Mouse (Mus musculus): Measurements from ENCODE around the gene Rab7b. TPM values are rescaled to one million over a fixed set of nuclear protein-coding genes. Genes with fewer than 3 reads are reported as not detected.

The Rab7b gene
- 2.7 and 3.5 TPM in 2 replicates for total RNA-seq (2021)
- long read RNA-seq, experiment 1, full-length matches to known transcripts: 3 of 3 reads
- long read RNA-seq, experiment 1, partial matches to known transcripts: 0 of 3 reads
- long read RNA-seq, experiment 1, other reads (novel, unspliced or antisense): 0 of 3 reads
- long read RNA-seq, experiment 2, full-length matches to known transcripts: 1 of 2 reads
- long read RNA-seq, experiment 2, partial matches to known transcripts: 0 of 2 reads
- long read RNA-seq, experiment 2, other reads (novel, unspliced or antisense): 1 of 2 reads

DNA sequence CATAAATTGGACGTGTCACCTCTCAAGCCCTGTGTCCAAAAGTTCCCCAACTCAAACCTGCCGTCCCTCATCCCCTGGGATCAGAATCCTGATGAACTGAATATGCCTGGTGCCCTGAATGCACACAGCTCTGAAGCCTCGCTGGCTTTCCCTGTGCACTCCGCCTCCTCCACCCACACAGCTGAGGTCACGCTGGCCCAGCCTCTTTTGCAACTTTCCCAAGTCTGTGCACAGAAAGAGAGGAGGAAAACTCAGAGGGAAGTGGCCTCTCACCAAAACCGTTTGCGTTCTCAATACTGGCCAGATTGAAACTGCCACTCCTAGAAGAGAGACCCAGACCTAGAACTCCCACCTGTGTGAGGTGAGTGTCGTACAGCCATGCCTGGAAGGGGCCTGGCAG, at the start of gene Rab7b:
Gene Rab7b (plus strand): TSS at position 221 of the 400 bp plus-strand sequence.
- peak; percentile 79 for DNase-seq

DNA sequence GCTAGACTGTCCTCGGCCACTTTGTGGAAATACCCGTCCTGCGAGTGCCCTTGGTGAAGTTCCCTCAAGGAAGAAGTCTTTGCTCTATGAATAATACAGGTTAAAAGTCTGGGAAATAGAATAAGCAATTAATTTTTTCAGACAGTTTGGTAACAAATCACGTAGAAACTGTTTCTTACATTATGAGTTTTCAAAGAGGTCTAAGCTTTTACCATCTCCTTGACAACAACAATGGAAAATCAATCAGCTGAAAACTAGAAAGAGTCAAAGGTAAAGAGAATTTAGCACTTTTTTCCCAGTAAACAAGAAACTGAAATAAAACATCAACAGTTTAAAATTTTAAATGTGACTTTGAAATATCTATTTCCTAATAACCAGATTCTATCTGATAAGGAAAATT, 48.4 kb upstream of the Rab7b start:
- DNase-seq: no peak

DNA sequence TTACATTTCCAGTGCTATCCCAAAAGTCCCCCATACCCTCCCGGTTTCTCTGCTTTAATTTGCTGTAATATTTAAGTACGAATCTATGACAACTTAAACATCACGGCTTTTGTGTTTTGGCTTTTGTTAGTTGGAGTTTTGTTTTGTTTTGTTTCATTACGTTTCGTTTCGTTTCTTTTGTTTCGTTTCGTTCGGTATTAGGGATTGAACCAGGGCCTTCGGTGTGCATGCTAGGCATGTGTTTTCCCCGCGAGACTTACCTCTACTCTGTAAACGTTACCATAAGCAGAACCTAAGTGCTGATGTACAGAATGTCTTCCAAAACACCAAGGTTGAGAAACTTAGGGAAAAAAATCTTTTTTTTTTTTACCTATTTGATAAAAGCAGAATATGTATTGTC, 46.9 kb upstream of the Rab7b start:
- DNase-seq: no peak

DNA sequence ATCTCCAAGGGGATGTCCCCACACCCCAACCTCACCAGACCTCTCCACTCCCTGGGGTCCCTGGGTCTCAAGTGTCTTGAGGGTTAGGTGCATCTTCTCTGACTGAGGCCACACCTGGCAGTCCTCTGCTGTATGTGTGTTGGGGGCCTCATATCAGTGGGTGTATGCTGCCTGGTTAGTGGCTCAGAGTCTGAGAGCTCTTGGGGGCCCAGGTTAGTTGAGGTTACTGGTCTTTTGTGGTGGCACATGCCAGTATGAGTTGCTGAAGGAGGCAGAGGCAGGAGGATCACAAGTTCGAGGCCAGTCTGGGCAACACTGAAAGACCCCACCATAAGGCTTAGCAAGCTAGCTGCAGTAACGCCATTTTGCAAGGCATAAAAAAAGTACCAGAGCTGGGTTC, 46.2 kb upstream of the Rab7b start:
- no peak for DNase-seq

DNA sequence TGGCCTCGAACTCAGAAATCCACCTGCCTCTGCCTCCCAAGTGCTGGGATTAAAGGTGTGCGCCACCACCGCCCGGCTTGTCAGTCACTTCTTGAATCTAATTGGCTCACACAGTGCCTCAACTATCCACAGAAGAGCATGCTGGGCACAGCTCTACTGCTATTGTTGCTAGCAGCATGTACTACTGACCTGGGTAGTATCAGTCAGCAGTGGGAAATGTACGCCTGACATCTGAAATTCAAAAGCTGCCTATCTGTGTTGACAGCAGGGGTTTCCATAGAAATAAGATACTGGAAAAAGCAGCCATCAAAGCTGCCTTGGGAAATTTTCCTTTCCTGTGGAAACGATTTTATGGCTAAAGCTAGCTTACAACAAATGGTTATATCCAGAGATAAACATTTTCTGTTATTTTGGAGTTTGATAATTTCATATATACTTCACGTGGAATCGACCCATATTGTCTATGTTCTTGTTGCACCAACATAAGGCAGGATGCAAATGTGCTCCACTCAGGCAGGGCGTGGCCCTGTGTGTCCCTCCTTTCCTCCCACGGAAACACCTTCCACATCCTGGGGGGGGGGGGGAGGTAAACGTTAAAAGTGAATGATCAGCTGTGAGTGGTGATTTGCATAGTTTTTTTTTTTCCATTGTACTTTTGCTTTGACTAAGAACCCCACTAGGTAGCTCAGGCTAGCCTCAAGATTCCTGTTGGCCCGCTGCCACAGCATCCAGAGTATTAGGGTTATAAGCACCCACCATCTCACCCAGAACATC, 35.6 kb upstream of the Rab7b start:
- no peak for DNase-seq

DNA sequence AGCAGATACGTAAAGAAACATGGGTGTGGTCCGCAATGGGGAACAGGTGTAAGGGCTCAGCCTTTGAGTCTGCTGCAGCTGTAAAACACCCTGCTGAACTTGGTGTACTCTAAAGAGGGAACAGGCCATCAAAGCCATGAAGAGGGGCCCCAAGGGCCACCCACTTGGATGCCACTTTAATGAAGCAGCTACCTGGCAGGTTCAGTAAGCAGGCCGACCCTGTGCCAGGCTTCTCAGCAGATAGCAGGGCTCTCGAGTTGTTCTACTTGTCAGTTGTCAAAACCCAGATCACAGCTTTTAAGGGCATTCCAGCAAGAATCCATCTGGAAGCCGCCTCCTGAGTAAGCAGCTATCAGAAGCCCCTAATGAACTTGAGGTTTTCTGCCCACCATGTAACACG, 32.9 kb upstream of the Rab7b start:
- DNase-seq: no peak

DNA sequence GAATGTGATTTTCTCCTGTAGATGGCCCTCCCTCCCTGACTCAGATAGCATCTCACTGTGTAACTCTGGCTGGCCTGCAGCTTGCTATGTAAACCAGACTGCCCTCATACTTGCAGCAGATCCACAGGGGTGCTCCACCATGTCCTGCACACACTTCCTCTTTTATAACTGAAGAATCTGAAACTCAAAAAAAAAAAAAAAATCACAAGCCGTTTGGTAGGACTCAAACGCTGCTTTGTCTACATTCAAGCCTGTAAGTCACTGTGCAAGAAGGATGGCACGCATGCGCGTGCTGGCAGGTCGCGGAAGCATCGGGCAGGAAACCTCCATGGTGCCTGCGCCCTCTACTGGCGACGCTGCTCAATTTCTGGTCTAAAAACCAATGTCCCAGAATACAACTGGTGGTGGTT, 30.5 kb upstream of the Rab7b start:
- DNase-seq: peak; percentile 95

DNA sequence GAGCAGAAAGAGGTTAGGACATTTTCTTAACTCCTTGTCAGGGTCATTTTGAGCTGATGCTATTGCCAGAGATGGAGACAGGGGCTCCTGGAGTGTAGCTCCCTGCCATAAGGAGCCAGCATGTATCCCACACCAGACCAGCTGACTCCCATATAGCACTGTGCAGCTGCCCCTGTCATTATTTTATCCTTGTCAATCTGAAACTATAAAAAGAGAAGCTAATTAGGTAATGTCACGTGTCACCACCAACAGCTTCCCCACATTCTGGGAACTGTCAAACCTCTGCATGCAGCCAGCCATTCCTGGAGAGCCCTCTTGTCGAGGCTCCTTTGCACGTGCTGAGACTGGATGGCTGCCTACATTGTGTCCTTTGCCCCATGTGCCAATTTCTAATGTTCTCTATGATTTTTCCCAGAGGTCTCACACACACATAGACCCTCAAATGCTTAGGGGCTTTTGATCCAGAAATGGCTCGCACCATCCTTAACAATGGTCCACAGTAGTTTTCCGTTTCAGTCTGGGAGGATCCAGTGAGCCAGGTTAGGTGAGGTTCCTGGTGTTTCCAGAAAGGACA, 28.9 kb upstream of the Rab7b start:
- no peak for DNase-seq

DNA sequence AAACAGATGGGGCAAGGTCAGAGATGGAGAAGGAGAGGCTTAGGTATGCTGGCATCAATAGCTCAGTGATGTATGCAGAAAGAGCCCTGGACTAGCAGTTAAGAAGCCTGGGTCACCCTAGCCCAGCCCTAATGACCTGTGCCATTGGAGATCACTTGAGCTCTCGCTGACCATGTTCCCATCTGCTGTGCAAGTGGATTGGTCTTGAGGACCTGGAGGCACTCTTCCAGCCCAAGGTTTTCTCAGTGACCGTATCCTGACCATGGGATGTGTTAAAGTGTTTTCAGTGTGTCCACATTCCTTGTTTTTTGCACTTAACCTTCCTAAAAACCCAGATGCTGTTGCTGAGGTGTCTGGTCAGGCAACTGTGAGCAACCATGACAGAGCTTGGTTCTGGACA, 28.2 kb upstream of the Rab7b start:
- DNase-seq: no peak

DNA sequence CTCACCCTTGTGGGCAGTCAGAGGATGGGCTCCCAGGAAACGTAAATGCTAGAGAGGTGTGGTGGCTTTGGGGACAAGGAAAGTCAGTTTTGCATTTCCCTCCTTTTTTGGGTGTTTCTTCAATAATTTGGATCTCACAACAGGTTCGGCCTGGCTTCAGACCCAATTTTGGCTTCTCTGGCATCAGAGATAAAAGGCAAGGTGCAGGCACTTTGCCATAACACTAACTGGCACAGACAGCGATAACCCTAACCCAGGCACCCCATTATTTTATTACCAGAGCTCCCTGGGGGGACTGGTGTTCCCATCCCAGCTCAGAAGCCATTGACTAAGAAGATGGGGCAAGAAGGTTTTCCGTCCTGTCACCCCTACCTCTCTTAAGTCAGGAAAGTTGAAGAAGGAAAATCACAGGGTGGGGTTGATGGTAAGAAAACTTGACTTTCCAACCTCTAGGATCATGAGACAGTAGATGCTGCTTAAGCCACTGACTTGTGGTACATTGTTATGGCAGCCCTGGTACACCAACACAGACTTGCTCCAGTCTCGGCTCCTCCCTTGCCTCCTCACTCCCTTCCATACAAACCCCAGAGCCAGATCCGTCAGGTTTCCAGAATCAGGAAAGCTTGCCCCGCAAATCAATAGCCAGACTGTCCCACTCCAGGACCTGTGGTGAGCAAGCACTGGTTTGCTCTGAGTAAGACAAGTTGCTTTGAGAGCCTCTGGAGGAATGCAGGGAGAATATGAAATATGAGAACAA, 27.6 kb upstream of the Rab7b start:
- DNase-seq: no peak

DNA sequence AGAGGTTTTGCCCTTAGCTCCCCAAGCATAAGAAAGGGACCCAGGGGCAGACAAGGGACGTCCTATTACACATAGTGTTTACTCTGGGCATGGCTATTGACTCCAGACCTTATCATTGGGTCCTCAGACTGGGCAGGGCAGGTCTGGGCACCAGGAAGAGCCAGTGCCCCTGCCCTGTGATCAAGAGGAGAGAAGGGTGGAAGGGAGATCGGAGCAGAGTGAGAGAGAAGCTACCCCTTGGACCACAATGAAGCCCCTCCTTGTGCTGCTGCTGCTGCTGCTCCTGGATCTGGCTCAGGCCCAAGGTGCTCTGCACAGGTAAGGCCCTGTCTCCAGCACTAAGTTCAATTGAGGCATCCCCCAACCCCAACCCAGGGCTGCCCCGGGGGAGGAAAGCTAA, 26.7 kb upstream of the Rab7b start:
- no peak for DNase-seq

DNA sequence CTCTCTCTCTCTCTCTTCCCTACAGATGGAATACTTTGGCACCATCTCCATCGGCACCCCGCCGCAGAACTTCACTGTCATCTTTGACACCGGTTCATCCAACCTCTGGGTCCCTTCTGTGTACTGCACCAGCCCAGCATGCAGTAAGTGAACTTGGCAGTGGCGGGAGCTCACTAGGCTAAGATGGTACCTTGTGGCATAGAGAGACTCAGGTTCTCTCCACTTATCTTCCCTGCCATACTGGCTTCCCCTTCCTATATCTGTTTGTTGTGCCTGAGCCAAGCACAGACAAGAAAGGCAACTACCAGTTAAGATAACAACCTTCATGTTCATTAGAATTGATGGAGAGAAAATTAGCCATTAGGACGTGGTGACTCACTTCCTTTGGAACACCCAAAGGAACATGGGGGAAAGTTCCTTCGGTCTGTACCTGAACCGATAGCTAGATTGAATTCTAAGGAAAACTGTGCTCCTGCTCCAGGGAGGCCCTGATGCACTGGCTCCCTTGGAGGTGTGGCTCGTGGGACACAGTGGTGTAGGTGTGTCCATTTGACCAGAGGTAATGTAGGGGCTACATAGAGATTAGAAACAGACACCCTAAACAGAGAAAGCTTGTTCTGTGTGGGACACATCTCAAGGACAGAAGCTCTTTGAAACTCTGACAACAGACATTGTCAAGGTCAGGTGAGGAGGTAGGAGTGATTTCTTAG, 25.1 kb upstream of the Rab7b start:
- no peak for DNase-seq

DNA sequence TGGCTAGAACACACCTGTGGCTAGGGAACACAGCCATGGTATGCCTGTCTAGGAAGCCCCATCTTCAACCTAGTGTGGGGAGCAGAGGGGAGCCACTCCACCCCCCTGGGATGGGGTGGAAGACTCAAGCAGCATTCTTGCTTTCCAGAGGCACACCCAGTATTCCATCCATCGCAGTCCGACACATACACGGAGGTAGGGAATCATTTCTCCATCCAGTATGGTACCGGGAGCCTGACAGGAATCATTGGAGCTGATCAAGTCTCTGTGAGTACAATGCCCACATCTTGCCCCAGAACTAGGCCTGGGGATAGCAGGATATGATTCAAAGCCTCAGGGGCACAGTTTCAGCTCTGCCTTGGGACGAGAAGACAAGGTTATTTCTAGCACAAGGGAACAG, 24.4 kb upstream of the Rab7b start:
- no peak for DNase-seq

DNA sequence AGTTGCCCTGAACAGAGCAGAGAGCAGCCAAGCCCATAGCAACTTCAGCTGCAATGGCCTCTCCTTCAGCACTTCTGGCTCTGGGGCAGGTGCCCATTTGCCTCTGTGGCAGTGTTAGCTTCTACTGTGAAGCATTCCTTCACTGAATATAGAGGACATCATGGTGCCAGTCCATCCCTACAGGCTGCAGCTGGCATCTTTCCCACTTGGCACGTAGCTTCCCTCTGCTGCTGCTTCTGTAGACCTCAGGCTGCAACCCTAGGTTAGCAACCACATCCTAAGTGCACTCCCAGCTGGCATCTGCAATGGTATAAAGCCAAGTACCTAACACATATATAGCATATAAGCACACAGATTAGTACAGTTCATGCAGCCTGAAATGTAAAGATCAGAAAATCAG, 22.6 kb upstream of the Rab7b start:
- DNase-seq: no peak

DNA sequence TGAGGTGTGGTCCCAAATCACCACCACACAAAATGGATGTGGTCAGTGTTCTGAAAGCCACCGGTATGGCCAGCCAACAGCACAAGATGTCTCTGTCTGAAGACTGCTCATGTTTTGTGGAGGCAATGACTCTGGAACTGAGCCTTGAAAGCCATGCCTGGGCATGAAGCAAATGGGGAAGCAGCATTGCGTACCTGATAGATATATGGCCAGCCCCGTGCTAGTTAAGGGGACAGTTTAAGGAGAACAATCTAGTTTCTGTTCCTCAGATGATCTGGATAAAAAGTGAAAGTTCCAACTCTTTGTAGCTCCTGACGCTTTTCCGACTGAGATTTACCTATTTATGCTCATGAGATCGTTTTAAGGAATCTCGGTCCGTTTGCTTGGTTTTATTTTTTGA, 17.4 kb upstream of the Rab7b start:
- DNase-seq: no peak

DNA sequence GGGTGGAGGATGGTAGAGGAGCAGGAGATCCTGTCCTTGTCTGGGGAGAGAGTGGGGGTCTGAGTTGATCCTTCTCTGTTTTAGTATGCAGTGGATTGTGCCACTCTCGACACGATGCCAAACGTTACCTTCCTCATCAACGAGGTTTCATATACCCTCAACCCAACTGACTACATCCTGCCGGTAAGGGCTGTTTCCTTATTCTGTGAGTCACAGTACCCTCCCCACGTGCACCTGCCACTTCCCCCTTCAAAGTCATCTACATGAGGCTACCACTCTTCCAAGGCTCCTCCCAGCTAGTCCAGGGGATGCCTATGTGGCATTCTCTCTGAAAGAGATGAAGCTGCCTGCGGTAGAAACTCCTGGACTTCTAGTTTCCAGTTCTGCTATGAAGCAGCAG, 16.1 kb upstream of the Rab7b start:
- no peak for DNase-seq

DNA sequence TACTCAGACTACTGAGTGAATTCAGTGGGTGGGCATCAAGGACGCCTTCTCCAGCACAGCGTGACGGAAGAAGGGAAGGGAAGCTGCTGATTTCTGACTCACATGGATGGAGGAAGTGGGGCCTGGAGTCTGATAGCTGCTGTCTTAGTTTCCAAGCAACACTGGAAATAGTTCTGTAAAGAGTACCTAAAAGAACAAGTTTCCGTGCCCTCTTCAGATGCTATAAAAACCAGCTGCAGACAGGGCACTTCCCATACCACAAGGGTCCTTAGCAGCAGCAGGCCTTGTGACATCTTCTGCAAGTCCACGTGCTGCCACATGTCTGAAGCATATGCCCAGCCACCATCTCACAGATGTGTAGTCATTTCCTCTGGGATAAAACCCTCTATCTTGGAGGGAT, 8.9 kb upstream of the Rab7b start:
- DNase-seq: no peak

DNA sequence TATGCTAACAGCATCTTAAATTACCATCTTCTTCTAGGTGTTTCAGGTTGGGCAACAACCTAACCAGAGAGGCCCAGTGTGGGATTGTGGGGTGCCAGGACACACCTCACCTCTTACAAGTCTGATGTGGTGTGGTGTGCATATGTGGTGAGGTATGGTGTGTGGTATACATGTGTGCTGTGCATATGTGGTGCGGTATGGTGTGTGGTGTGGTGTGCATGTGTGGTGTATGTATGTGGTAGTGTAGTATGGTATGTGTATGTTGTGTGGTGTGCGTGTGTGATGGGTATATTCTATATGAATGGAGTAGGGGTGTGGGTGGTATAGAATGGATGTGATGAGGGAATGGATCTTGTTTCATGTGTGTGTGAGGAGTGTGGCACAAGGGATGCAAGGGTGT, 756 bp upstream of the Rab7b start:
- no peak for DNase-seq

DNA sequence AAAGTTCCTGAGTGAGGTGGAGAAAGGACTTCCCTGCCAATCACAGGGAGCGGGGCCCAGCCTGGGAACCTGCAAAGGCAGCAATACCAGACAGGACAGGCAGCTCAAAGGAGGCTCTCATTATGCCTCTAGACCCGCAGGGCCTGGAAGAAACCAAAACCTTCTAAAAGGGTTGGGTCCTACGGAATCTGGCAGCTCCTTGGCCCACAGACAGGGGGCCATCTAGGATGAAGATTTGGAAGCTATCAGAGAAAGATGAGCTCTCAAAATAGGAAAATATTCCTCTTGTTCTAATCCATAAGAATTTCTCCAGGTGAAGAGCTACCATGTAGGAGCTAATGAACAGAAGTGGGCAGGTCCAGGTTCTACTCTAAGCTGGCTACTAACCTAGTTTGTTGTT, 521 bp downstream of the Rab7b start:
- no peak for DNase-seq

DNA sequence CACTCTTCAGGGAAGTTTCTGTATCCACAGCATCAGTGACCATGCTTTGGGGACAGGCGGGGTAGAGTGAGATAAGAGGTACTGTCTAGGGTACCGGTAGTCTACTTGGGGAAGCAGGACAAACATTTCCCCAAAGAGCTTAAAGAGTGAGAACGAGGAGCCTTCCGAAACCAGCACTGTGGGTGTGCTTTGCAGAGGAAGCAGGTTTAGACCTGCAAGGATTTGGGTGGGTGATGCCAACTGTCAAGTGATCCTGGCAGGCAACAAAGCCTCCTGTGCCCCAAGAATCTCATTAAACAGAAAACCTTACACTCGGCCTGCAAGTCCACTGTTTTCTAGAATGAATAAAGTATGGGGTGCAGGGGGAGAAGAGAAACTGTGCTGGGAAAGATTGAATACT, 1.4 kb downstream of the Rab7b start:
- DNase-seq: no peak

DNA sequence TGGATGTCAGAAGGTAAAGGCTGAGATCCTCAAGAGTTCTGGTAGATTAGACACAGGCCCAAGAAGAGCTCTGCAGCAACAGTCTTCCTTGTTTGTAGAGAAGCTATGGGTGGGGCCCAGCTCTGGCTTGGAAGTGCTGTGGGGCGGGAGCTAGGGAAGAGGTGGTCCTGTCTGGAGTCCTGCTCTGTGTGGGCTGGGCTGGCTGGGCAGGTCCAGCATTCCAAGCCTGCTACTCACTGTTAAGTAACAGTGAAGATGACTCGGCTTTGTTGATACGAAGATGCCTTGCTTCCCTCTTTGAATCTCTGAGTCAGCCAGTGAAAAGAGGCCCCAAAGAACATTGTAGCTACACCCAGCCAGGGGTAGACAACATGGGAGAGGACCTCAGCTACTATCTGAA, 1.9 kb downstream of the Rab7b start:
- DNase-seq: peak; percentile 60

DNA sequence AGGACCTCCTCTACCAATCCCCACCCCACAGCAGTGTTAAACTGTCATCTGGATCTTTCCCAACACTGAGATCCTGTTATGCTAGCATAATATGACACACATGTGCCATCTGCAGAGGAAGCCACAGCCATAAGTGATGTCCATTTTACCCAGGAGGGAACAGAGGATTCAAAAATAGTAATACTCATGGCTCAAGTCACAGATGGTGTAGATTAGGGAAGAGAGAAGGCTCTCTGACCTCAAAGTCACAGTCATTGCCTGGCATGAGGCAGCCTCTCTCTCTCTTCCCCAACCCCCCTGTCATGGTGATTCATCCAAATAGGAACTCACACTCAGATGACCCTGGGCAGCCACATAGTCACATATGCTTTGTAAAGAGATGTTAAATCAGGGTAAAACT, 2.9 kb downstream of the Rab7b start:
- peak; percentile 78 for DNase-seq
